Mouse (Mus musculus) heart, embryonic 13.5 days (tissue): ENCODE measurements at regions not wholly inside any gene's neighbourhood (a gene's known extent, or its start where the extent isn't known, plus 50 kb on each side); places are given as distances from the start of the nearest gene placed in this dataset.

ENCODE experiments used
- ATAC-seq: fragments of 200-750 bp; cut with Nextera tagmentation; 2 replicates; pipeline ENCODE4 v1.8.0; 2017; ENCODE audit warnings: moderate TSS enrichment; ENCODE audit not compliant: insufficient number of reproducible peaks, low FRiP score, low TSS enrichment; ENCODE audit errors: extremely low read depth
- H3K27ac ChIP-seq: fragments of 300-500 bp; sonication (generic); replicated peaks from 2 replicates; pipeline ENCODE4 v1.5.1; 2015; ENCODE audit warnings: moderate library complexity, mild to moderate bottlenecking, inconsistent platforms
- H3K27me3 ChIP-seq: fragments of 300-500 bp; sonication (generic); replicated peaks from 2 replicates; pipeline ENCODE4 v1.6.1; 2015; ENCODE audit warnings: mild to moderate bottlenecking, inconsistent platforms
- H3K36me3 ChIP-seq: fragments of 300-500 bp; sonication (generic); 2 replicates; pipeline ENCODE4 v1.6.1; 2015; ENCODE audit warnings: mild to moderate bottlenecking, inconsistent platforms
- H3K4me1 ChIP-seq: fragments of 300-500 bp; sonication (generic); 2 replicates; pipeline ENCODE4 v1.6.1; 2015; ENCODE audit warnings: inconsistent platforms
- H3K4me2 ChIP-seq: fragments of 300-500 bp; sonication (generic); 2 replicates; pipeline ENCODE4 v1.6.1; 2015; ENCODE audit warnings: inconsistent platforms, mild to moderate bottlenecking, moderate library complexity
- H3K4me3 ChIP-seq: fragments of 300-500 bp; sonication (generic); 2 replicates; pipeline ENCODE4 v1.5.1; 2015; ENCODE audit warnings: moderate library complexity, mild to moderate bottlenecking, inconsistent platforms
- H3K9ac ChIP-seq: fragments of 300-500 bp; sonication (generic); 2 replicates; pipeline ENCODE4 v1.6.1; 2015; ENCODE audit warnings: inconsistent platforms, mild to moderate bottlenecking, moderate library complexity
- H3K9me3 ChIP-seq: fragments of 300-500 bp; sonication (generic); 2 replicates; pipeline ENCODE4 v1.6.1; 2016; ENCODE audit warnings: inconsistent platforms
- WGBS: fragments of 180-500 bp; shearing (Covaris S2); methylation state at CpG from one replicate; pipeline ENCODE4 v1.1.7; 2015; ENCODE audit warnings: mixed read lengths; 5-methylcytosine and 5-hydroxymethylcytosine counted together

- Histone ChIP-seq H3K36me3 (no peaks in the 10 kb centered on the region), H3K27ac (no peak overlapping the region), H3K4me1 (no peaks in the 10 kb centered on the region), H3K4me2 (no peak overlapping the region), H3K9me3 (peaks cover 6% of the 10 kb centered on the region; the same call in 1 of the 2 replicates), H3K9ac (no peak overlapping the region), H3K4me3 (no peak overlapping the region), H3K27me3 (no peaks in the 10 kb centered on the region)
- no peak for ATAC-seq
- 74% methylated on average over 5 of the region's 5 CpGs for WGBS
Observed at GRCm38 (mm10) chr3:54598296-54598695, 94.3 kb upstream of the Supt20 start.

GRCm38 (mm10) chr3:54604705-54605379 lies 87.8 kb upstream of the Supt20 start:
- no peak overlapping the region for H3K9ac ChIP-seq
- no peaks in the 10 kb centered on the region for H3K36me3 ChIP-seq
- H3K4me3 ChIP-seq: no peak overlapping the region
- no peaks in the 10 kb centered on the region for H3K9me3 ChIP-seq
- no peaks in the 10 kb centered on the region for H3K4me1 ChIP-seq
- no peaks in the 10 kb centered on the region for H3K27me3 ChIP-seq
- no peak overlapping the region for H3K27ac ChIP-seq
- 74% methylated on average over 4 of the region's 4 CpGs for WGBS
- no peak for ATAC-seq
- H3K4me2 ChIP-seq: no peak overlapping the region

GRCm38 (mm10) chr3:54611431-54611990 lies 81.1 kb upstream of the Supt20 start:
- 56% methylated on average over 10 of the region's 10 CpGs for WGBS
- H3K27me3 ChIP-seq: no peaks in the 10 kb centered on the region
- no peaks in the 10 kb centered on the region for H3K4me1 ChIP-seq
- H3K4me2 ChIP-seq: no peak overlapping the region
- no peaks in the 10 kb centered on the region for H3K9me3 ChIP-seq
- H3K36me3 ChIP-seq: no peaks in the 10 kb centered on the region
- H3K27ac ChIP-seq: no peak overlapping the region
- H3K4me3 ChIP-seq: no peak overlapping the region
- no peak for ATAC-seq
- no peak overlapping the region for H3K9ac ChIP-seq

GRCm38 (mm10) chr3:54613845-54614244 lies 78.8 kb upstream of the Supt20 start:
- no peak for ATAC-seq
- Histone ChIP-seq H3K36me3 (no peaks in the 10 kb centered on the region), H3K9me3 (peaks cover 8% of the 10 kb centered on the region), H3K4me3 (no peak overlapping the region), H3K4me2 (no peak overlapping the region), H3K27me3 (no peaks in the 10 kb centered on the region), H3K9ac (no peak overlapping the region), H3K4me1 (no peaks in the 10 kb centered on the region), H3K27ac (no peak overlapping the region)
- WGBS: 64% methylated on average over 2 of the region's 2 CpGs

- 83% methylated on average over 4 of the region's 4 CpGs for WGBS
- Histone ChIP-seq H3K36me3 (no peaks in the 10 kb centered on the region), H3K4me1 (no peaks in the 10 kb centered on the region), H3K4me2 (no peak overlapping the region), H3K4me3 (no peak overlapping the region), H3K9me3 (peaks cover 12% of the 10 kb centered on the region), H3K27me3 (no peaks in the 10 kb centered on the region), H3K27ac (no peak overlapping the region), H3K9ac (no peak overlapping the region)
- ATAC-seq: no peak
Observed at GRCm38 (mm10) chr3:54617298-54617697, 75.3 kb upstream of the Supt20 start.

GRCm38 (mm10) chr3:54618286-54618685 lies 74.3 kb upstream of the Supt20 start:
- 80% methylated on average over 4 of the region's 4 CpGs for WGBS
- Histone ChIP-seq H3K36me3 (no peaks in the 10 kb centered on the region), H3K27ac (no peak overlapping the region), H3K9ac (no peak overlapping the region), H3K4me1 (no peaks in the 10 kb centered on the region), H3K9me3 (peaks cover 12% of the 10 kb centered on the region), H3K4me2 (no peak overlapping the region), H3K4me3 (no peak overlapping the region), H3K27me3 (no peaks in the 10 kb centered on the region)
- no peak for ATAC-seq

- WGBS: 80% methylated on average over 7 of the region's 7 CpGs
- Histone ChIP-seq H3K4me1 (no peaks in the 10 kb centered on the region), H3K9ac (no peak overlapping the region), H3K27ac (no peak overlapping the region), H3K36me3 (no peaks in the 10 kb centered on the region), H3K27me3 (no peaks in the 10 kb centered on the region), H3K9me3 (peaks cover 20% of the 10 kb centered on the region), H3K4me2 (no peak overlapping the region), H3K4me3 (no peak overlapping the region)
- no peak for ATAC-seq
Observed at GRCm38 (mm10) chr3:54630254-54630653, 62.4 kb upstream of the Supt20 start.

GRCm38 (mm10) chr3:54632731-54633130 lies 59.9 kb upstream of the Supt20 start:
- no peaks in the 10 kb centered on the region for H3K4me1 ChIP-seq
- H3K9me3 ChIP-seq: peaks cover 20% of the 10 kb centered on the region
- H3K9ac ChIP-seq: no peak overlapping the region
- no peaks in the 10 kb centered on the region for H3K36me3 ChIP-seq
- no peaks in the 10 kb centered on the region for H3K27me3 ChIP-seq
- H3K27ac ChIP-seq: no peak overlapping the region
- WGBS: 88% methylated on average over 13 of the region's 13 CpGs
- ATAC-seq: no peak
- H3K4me2 ChIP-seq: no peak overlapping the region
- no peak overlapping the region for H3K4me3 ChIP-seq

GRCm38 (mm10) chr3:54633446-54633845 lies 59.2 kb upstream of the Supt20 start:
- Histone ChIP-seq H3K9ac (no peak overlapping the region), H3K27me3 (no peaks in the 10 kb centered on the region), H3K27ac (no peak overlapping the region), H3K36me3 (no peaks in the 10 kb centered on the region), H3K4me3 (no peak overlapping the region), H3K9me3 (peaks cover 20% of the 10 kb centered on the region), H3K4me1 (no peaks in the 10 kb centered on the region), H3K4me2 (no peak overlapping the region)
- no peak for ATAC-seq
- 85% methylated on average over 23 of the region's 23 CpGs for WGBS

- Histone ChIP-seq H3K4me3 (no peak overlapping the region), H3K27ac (no peak overlapping the region), H3K9ac (no peak overlapping the region), H3K4me1 (no peaks in the 10 kb centered on the region), H3K4me2 (no peak overlapping the region), H3K9me3 (peaks cover 20% of the 10 kb centered on the region), H3K27me3 (no peaks in the 10 kb centered on the region), H3K36me3 (no peaks in the 10 kb centered on the region)
- ATAC-seq: no peak
- 86% methylated on average over 10 of the region's 10 CpGs for WGBS
Observed at GRCm38 (mm10) chr3:54634456-54634855, 58.2 kb upstream of the Supt20 start.
